Mouse (Mus musculus): Measurements from ENCODE around the gene Mgll. TPM values are rescaled to one million over a fixed set of nuclear protein-coding genes. Genes with fewer than 3 reads are reported as not detected.

Gene Mgll
- total RNA-seq, 2 experiments from 2014 or later: 162 to 172 TPM

DNA sequence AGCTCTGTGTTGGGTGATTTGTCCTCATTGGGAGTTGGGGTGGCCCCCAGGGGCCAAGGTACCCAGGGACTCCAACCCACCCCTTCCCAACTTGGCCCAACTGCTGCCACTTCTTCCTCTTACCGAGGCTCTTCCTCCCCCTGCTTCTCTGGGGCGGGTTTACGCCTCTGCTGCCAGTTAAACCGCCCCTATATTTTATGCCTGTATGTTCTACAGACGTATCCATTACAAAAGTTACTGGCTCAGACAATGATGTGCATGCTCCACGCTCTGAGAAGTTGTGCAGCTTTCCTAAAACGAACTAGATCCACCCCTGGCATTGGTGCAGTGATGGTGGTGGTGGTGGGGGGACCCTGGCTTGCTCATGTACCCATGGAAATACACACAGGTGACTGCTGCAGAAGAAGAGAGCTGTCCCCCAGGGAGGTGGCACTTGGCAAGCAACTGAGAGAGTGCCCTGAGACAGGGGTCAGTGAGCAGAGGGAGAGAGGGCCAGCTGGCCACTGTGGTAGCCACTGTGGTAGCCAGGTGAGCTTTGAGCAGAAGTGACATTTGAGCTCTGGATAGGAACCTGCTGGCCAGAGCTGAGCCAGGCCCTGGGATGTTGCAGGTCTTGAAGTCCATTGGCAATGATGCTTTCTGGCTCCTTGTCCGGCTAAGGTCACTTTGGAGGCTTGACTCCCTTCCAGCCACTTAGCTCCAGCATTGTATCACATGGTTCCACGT, 18.2 kb downstream of the Mgll start:
- no peak for DNase-seq (ENCODE audit: low spot score in 2 of 2)

- no peak for DNase-seq (ENCODE audit: low spot score in 2 of 2)
Observed at GRCm38 (mm10) chr6:88743601-88744291, 19.5 kb downstream of the Mgll start.

GRCm38 (mm10) chr6:88745027-88745426, 20.8 kb downstream of the Mgll start:
- no peak for DNase-seq (ENCODE audit: low spot score in 2 of 2)

DNA sequence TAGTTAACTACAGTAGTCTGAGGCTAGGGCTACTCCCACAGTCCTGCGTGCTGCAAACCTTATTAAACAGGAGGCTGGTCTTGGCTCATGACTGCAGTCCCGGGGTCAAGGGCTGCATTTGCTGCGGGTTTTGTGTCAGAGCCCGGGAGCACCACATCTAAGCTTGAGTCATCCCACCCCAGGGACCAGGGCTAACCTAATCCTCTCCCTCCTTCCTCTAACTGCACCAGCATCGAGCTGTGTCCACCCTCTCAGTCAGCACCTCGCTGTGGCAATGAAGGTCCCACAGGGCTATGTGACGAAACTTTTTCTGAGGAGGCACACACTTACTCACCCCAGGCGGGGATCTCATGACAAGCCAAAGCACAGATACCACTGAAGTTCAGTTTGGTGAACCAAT, 22.1 kb downstream of the Mgll start:
- DNase-seq (ENCODE audit: low spot score in 2 of 2): no peak

DNA sequence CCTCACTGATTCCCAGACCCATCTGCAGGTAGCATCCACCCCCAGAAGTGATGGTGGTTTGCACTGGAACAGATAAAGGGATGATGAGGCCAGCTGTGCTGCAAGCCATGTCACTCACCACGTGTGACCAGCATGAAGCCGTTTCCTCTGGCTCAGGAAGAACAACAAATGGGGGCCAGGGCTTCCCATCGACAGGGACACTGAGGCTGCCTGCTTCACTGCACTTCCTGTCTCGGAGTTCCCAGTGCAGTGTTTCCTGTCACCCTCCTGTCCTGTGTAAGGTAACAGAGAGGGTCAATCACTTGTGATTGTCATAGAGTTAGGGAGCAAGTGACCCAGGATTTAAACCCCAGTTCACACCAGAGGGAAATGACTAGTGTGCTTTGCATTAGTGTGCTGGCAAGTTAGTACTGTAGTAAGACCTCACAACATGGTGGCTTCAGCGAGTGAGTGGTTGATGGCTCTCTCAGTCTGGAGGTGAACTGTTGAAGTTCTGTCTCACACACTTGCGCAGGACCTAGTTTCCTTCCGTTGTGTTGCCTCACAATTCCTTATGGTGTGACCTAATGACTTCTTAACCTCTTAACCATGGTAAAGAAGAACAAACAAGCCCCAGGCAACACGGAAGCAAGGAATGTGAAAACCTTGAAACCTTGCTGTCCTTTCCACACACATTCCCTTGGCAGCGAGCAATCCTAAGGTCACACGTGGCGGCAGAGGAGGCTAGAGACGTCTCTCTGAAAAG, 23.3 kb downstream of the Mgll start:
- no peak for DNase-seq (ENCODE audit: low spot score in 2 of 2)

DNA sequence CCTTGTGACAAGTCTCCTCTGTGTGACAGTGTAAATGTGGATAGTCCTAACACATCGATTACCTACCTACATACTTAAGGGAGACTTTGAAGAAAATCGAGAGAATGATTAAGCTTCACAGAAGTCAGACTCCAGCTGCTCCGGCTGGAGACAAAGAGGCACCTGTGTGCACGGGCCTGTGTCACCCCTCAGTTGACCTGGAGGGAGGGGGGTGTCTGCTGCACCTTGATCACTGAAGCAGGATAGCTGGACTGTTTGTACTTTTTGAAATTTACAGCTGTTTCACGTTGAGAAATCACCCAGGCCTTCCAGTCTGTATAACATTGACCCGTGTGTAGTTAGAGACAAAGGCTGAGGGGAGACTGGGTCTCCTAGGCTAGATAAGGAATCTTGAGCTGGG, 26.7 kb downstream of the Mgll start:
- no peak for DNase-seq (ENCODE audit: low spot score in 2 of 2)

GRCm38 (mm10) chr6:88752711-88753219, 28.6 kb downstream of the Mgll start:
- no peak for DNase-seq (ENCODE audit: low spot score in 2 of 2)

GRCm38 (mm10) chr6:88753578-88753977, 29.4 kb downstream of the Mgll start:
- no peak for DNase-seq (ENCODE audit: low spot score in 2 of 2)

DNA sequence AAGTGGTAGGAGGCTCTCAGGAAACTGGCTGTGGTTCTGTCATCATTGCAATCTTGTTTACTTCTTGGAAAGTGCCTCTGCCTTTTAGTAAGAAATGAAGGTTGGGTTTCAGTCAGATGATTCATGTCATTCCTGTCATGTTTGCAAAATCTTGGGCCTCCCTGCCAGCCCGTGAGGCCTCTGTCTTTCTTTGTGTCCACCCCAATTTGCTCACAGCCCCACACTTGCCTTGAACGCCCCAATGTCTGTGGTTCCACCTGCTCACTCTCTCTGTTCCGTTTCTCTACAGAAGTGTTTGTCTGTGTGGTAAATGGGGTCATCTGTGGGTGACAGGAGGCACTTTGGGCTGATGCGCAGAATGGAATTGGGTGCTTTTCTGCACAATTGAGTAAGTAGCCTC, 32.8 kb downstream of the Mgll start:
- no peak for DNase-seq (ENCODE audit: low spot score in 2 of 2)

- no peak for DNase-seq (ENCODE audit: low spot score in 2 of 2)
Observed at GRCm38 (mm10) chr6:88758074-88758473, 33.9 kb downstream of the Mgll start.

- DNase-seq (ENCODE audit: low spot score in 2 of 2): no peak
Observed at GRCm38 (mm10) chr6:88758568-88759522, 34.6 kb downstream of the Mgll start.

- DNase-seq (ENCODE audit: low spot score in 2 of 2): peak; percentile 81 to 89
Observed at GRCm38 (mm10) chr6:88759793-88760453, 35.7 kb downstream of the Mgll start.

DNA sequence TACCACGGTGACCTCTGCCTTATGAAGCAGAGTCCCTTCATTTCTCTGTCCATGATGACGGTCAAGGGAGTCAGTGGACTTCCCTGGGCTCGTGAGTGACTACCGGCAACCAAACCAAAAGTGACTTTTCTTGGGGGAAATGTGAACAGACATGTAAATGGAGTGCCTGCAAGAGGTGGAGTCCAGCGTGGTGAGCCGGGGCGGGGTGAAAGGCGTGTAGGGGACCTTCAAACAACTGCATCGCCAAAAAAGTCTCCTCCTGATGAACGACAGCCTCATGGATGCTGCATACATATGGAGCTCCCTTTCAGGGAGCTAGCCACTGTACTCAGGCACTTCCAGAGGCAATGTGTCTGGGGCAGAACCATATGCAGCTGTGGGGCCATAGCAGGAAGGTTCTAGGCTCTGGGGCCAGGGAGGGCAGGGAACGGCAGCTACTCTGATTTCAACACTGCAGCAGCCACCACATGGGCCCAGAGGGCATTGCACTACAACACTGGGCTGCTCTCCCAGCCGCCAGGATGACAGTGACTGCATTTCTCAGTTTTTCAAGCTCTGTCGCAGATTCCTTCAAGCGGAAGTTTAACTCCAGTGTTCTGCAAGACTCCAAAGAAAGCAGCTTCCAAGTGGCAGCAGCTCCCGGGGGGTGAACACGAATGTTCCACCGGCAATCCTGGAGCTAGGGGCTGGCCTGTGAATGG, 36.9 kb downstream of the Mgll start:
- DNase-seq (ENCODE audit: low spot score in 2 of 2): no peak

- no peak for DNase-seq (ENCODE audit: low spot score in 2 of 2)
Observed at GRCm38 (mm10) chr6:88761684-88762439, 37.6 kb downstream of the Mgll start.

GRCm38 (mm10) chr6:88762440-88763196, 38.4 kb downstream of the Mgll start:
- DNase-seq (ENCODE audit: low spot score in 2 of 2): no peak

GRCm38 (mm10) chr6:88763518-88764077, 39.4 kb downstream of the Mgll start:
- DNase-seq (ENCODE audit: low spot score in 2 of 2): no peak

GRCm38 (mm10) chr6:88764281-88764680, 40.1 kb downstream of the Mgll start:
- no peak for DNase-seq (ENCODE audit: low spot score in 2 of 2)

GRCm38 (mm10) chr6:88767740-88768139, 43.5 kb downstream of the Mgll start:
- no peak for DNase-seq (ENCODE audit: low spot score in 2 of 2)
